Mouse (Mus musculus): ENCODE data around the gene Csrnp3.

Csrnp3 gene

GRCm38 (mm10) chr2:65948808-65949207 lies 103.2 kb downstream of the Csrnp3 start:
- DNase-seq (ENCODE audit: inconsistent ontology term): no peak

GRCm38 (mm10) chr2:65953726-65954340 lies 108.3 kb downstream of the Csrnp3 start:
- DNase-seq (ENCODE audit: inconsistent ontology term): no peak

- DNase-seq (ENCODE audit: inconsistent ontology term): no peak
Observed at GRCm38 (mm10) chr2:65955804-65956203, 110.2 kb downstream of the Csrnp3 start.

GRCm38 (mm10) chr2:65956727-65957126 lies 111.2 kb downstream of the Csrnp3 start:
- DNase-seq (ENCODE audit: inconsistent ontology term): no peak

- no peak for DNase-seq (ENCODE audit: inconsistent ontology term)
Observed at GRCm38 (mm10) chr2:65963420-65963819, 117.9 kb downstream of the Csrnp3 start.

GRCm38 (mm10) chr2:65968810-65969209 lies 123.2 kb downstream of the Csrnp3 start:
- no peak for DNase-seq (ENCODE audit: inconsistent ontology term)

GRCm38 (mm10) chr2:65973907-65974306 lies 128.3 kb downstream of the Csrnp3 start:
- no peak for DNase-seq (ENCODE audit: inconsistent ontology term)

GRCm38 (mm10) chr2:65975383-65975782 lies 129.8 kb downstream of the Csrnp3 start:
- no peak for DNase-seq (ENCODE audit: inconsistent ontology term)

GRCm38 (mm10) chr2:65979338-65980053 lies 133.9 kb downstream of the Csrnp3 start:
- DNase-seq (ENCODE audit: inconsistent ontology term): peak; percentile 33

- no peak for DNase-seq (ENCODE audit: inconsistent ontology term)
Observed at GRCm38 (mm10) chr2:65981470-65981869, 135.9 kb downstream of the Csrnp3 start.

- no peak for DNase-seq (ENCODE audit: inconsistent ontology term)
Observed at GRCm38 (mm10) chr2:65981965-65982364, 136.4 kb downstream of the Csrnp3 start.

- no peak for DNase-seq (ENCODE audit: inconsistent ontology term)
Observed at GRCm38 (mm10) chr2:65985706-65986105, 140.1 kb downstream of the Csrnp3 start.

- no peak for DNase-seq (ENCODE audit: inconsistent ontology term)
Observed at GRCm38 (mm10) chr2:65987069-65987468, 141.5 kb downstream of the Csrnp3 start.

GRCm38 (mm10) chr2:65987588-65987987 lies 142.0 kb downstream of the Csrnp3 start:
- no peak for DNase-seq (ENCODE audit: inconsistent ontology term)

- no peak for DNase-seq (ENCODE audit: inconsistent ontology term)
Observed at GRCm38 (mm10) chr2:65988788-65989187, 143.2 kb downstream of the Csrnp3 start.

GRCm38 (mm10) chr2:65990108-65990507 lies 144.5 kb downstream of the Csrnp3 start:
- DNase-seq (ENCODE audit: inconsistent ontology term): no peak

GRCm38 (mm10) chr2:65990754-65991153 lies 145.2 kb downstream of the Csrnp3 start:
- DNase-seq (ENCODE audit: inconsistent ontology term): peak; percentile 83

- peak; percentile 23 for DNase-seq (ENCODE audit: inconsistent ontology term)
Observed at GRCm38 (mm10) chr2:65993371-65993770, 147.8 kb downstream of the Csrnp3 start.

GRCm38 (mm10) chr2:65994886-65995468 lies 149.4 kb downstream of the Csrnp3 start:
- DNase-seq (ENCODE audit: inconsistent ontology term): peak; percentile 19

GRCm38 (mm10) chr2:65998747-65999146 lies 153.2 kb downstream of the Csrnp3 start:
- DNase-seq (ENCODE audit: inconsistent ontology term): no peak

GRCm38 (mm10) chr2:66008995-66009654 lies 163.6 kb downstream of the Csrnp3 start:
- DNase-seq (ENCODE audit: inconsistent ontology term): no peak

GRCm38 (mm10) chr2:66009677-66010076 lies 164.1 kb downstream of the Csrnp3 start:
- DNase-seq (ENCODE audit: inconsistent ontology term): no peak
